Mouse (Mus musculus): ENCODE data around the gene Nme3. TPM values are rescaled to one million over a fixed set of nuclear protein-coding genes. Genes with fewer than 3 reads are reported as not detected.
"Not testable (repeated sequence)": the region's sequence is repeated elsewhere in the genome, so short reads cannot be mapped to it uniquely, and the experiment has no call there.

Gene Nme3
- polyA plus RNA-seq, 1 experiment from 2014 or later = 69.6 TPM

DNA sequence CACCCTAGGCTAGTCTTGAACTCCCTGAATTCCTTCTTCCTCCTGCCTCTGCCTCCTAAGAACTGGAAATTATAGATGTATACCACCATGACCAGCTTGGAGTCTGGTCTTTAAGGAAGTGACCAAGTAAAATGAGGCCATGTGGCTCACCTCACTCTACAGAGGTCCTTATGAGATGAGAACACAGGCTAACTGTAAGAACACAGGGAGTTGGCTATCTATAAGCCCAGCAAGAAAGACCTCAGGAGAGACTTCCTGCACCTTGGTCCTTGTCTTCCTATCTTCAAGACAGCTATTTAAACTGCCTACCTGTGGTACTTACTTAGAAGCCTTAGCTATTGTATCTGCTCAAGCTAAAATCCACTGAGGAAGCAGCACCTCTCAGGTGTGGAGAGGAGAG, 17.7 kb downstream of the Nme3 start:
- ATAC-seq (replicated peaks) = no peak
- Histone ChIP-seq H3K4me2 (replicated peaks) (no peak overlapping the region), H3K4me3 (no peak overlapping the region)

DNA sequence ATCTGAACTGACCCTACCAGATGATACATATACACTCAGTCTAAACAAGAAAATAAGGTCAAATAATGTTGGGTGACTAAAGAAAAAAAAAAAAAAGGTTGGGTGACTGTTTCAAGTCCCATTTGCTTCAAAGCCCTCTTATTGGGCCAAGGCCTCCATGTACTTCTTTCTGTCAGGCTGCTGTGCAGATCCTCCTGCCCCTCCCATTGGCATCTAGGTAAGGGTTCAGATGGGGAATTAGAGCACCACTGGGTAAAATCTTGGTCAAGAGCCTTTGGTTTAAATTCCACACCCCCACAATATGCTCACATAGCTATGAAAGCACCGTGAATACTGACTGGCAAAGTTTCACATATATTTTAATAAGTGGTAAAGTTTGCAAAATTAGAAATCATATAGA, 26.9 kb downstream of the Nme3 start:
- no peaks in the 10 kb centered on the region for H3K4me1 ChIP-seq
- H3K9ac ChIP-seq (replicated peaks) = no peak overlapping the region
- H3K27ac ChIP-seq (replicated peaks) = no peak overlapping the region
- H3K9me3 ChIP-seq = no peaks in the 10 kb centered on the region
- H3K36me3 ChIP-seq = peaks cover 96% of the 10 kb centered on the region
- no peak overlapping the region for H3K4me2 ChIP-seq (replicated peaks)
- H3K27me3 ChIP-seq = no peaks in the 10 kb centered on the region
- WGBS = 88% methylated on average over 1 of the region's 1 CpGs
- H3K4me3 ChIP-seq = no peak overlapping the region
- ATAC-seq (replicated peaks) = no peak

More for the DNA sequence above, 17.7 kb downstream of the Nme3 start:
- Histone ChIP-seq H3K36me3 (peaks cover 95% of the 10 kb centered on the region), H3K9ac (replicated peaks) (no peak overlapping the region), H3K27me3 (no peaks in the 10 kb centered on the region), H3K27ac (replicated peaks) (no peak overlapping the region), H3K4me1 (no peaks in the 10 kb centered on the region), H3K9me3 (no peaks in the 10 kb centered on the region)

DNA sequence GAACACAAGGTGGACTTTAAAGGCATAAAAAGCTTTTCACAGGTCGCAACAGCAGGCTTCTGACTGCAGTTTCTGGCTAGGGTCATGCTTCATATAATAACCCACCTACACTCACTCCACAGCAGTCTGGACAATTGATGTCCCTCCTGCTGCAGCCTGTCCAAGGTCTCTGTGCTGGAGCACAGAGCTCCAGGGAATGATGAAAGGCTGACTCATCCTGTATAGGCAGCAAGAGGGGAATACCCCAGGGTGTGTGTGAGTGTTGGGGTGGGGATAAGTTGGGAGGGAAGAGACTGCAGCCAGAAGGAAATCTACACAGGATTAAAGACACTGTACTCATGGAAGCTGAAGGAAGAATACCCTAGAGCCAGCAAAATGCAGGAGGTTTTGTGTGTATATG, 33.2 kb downstream of the Nme3 start:
- no peak for ATAC-seq (replicated peaks)
- Histone ChIP-seq H3K4me1 (peaks cover 15% of the 10 kb centered on the region), H3K36me3 (peaks cover 42% of the 10 kb centered on the region), H3K27ac (replicated peaks) (no peak overlapping the region), H3K27me3 (no peaks in the 10 kb centered on the region), H3K4me2 (replicated peaks) (no peak overlapping the region), H3K4me3 (no peak overlapping the region), H3K9ac (replicated peaks) (no peak overlapping the region), H3K9me3 (no peaks in the 10 kb centered on the region)
- 89% methylated on average over 1 of the region's 1 CpGs for WGBS

DNA sequence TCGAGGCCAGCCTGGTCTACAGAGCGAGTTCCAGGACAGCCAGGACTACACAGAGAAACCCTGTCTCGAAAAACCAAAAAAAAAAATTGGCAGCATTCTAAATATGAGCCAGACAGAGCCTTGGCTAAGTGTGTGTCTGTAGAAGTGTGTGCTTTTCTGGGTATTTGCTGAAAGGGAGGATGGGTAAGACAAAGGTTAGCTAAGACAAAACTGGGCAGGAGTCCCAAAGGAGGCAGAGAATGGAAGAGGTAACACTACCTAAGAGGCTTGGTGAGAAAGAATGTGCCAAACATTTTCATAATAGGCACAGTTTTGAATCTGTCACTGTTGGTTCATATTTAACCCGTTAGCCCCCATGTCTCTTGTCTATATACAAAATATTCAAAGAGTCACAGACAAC, 36.1 kb downstream of the Nme3 start:
- WGBS = 94% methylated on average over 4 of the region's 4 CpGs
- H3K27ac ChIP-seq (replicated peaks) = no peak overlapping the region
- no peak overlapping the region for H3K4me2 ChIP-seq (replicated peaks)
- ATAC-seq (replicated peaks) = no peak
- H3K4me1 ChIP-seq = peaks cover 32% of the 10 kb centered on the region
- H3K9ac ChIP-seq (replicated peaks) = no peak overlapping the region
- no peaks in the 10 kb centered on the region for H3K27me3 ChIP-seq
- H3K9me3 ChIP-seq = no peaks in the 10 kb centered on the region
- H3K36me3 ChIP-seq = peaks cover 14% of the 10 kb centered on the region
- H3K4me3 ChIP-seq = no peak overlapping the region

DNA sequence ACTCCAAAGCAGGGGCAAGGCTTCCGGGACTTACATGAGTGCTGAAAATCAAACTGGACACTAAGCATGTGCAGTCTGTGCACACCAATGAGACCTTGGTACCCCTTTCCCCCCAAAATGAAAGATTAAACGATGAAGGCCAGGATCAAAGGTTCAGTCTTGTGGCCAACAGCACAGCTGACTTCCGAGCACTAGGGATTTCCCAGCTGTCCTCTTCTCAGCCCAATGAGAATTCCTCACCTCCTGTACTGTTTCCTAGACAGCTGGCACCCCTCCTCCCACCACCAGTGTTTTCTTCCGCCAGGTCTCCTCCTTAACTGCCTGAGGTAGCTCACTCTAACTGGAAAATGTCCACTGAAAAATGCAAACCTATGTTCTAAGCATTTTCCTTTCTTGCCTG, 36.9 kb downstream of the Nme3 start:
- no peaks in the 10 kb centered on the region for H3K9me3 ChIP-seq
- WGBS = 86% methylated on average over 4 of the region's 4 CpGs
- no peak for ATAC-seq (replicated peaks)
- peaks cover 9% of the 10 kb centered on the region for H3K36me3 ChIP-seq
- H3K4me1 ChIP-seq = peaks cover 32% of the 10 kb centered on the region
- H3K27me3 ChIP-seq = no peaks in the 10 kb centered on the region
- no peak overlapping the region for H3K27ac ChIP-seq (replicated peaks)
- H3K4me2 ChIP-seq (replicated peaks) = no peak overlapping the region
- H3K9ac ChIP-seq (replicated peaks) = no peak overlapping the region
- H3K4me3 ChIP-seq = no peak overlapping the region

DNA sequence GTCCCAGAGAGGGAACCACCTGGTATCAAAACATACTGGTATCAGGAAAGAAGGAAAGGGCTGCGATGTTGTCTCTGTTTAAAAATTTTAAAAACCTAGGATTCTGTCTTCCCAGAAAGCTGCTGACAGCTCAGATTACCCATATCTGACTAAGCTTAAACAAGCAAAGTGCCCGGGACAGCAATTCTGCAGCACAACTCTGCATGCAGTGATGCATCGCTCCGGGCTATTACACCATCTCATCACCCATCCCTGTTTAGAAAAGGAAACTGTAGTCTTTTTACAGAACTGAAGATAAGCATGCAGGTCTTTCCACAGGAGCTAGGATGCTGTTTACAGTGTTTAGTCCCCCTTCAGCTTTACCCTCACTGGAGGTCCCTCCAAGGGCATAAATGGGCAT, 38.6 kb downstream of the Nme3 start:
- Histone ChIP-seq H3K27ac (replicated peaks) (no peak overlapping the region), H3K27me3 (no peaks in the 10 kb centered on the region), H3K9me3 (no peaks in the 10 kb centered on the region), H3K36me3 (peaks cover 9% of the 10 kb centered on the region), H3K9ac (replicated peaks) (peak overlapping the region; percentile 91), H3K4me2 (replicated peaks) (peak overlapping the region; percentile 90), H3K4me1 (peaks cover 32% of the 10 kb centered on the region), H3K4me3 (peak overlapping the region; percentile 84)
- WGBS = 89% methylated on average over 4 of the region's 4 CpGs
- no peak for ATAC-seq (replicated peaks)

DNA sequence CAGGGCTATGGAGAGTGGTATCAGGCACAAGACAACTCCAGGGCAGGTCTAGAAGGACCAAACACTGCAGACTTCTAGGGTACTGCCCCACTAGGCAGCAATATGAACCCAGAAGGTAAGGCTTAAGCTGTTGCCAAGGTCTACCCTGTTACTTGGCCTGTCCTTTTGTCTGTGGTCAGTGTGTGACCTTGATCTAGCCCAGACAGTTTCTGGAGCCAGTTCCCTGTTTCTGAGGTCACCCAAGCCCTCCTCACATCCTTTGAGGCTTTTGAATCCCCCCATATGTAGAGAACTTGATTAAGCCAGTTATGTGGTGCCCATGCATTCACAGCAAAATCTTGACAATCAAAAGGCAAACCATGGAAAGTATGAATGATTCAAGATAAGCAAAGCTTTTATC, 39.4 kb downstream of the Nme3 start:
- peaks cover 32% of the 10 kb centered on the region for H3K4me1 ChIP-seq
- H3K27me3 ChIP-seq = no peaks in the 10 kb centered on the region
- no peaks in the 10 kb centered on the region for H3K9me3 ChIP-seq
- peaks cover 9% of the 10 kb centered on the region for H3K36me3 ChIP-seq
- H3K4me2 ChIP-seq (replicated peaks) = peak overlapping the region; percentile 90
- H3K9ac ChIP-seq (replicated peaks) = peak overlapping the region; percentile 91
- ATAC-seq (replicated peaks) = no peak
- H3K27ac ChIP-seq (replicated peaks) = no peak overlapping the region
- peak overlapping the region; percentile 84 for H3K4me3 ChIP-seq

DNA sequence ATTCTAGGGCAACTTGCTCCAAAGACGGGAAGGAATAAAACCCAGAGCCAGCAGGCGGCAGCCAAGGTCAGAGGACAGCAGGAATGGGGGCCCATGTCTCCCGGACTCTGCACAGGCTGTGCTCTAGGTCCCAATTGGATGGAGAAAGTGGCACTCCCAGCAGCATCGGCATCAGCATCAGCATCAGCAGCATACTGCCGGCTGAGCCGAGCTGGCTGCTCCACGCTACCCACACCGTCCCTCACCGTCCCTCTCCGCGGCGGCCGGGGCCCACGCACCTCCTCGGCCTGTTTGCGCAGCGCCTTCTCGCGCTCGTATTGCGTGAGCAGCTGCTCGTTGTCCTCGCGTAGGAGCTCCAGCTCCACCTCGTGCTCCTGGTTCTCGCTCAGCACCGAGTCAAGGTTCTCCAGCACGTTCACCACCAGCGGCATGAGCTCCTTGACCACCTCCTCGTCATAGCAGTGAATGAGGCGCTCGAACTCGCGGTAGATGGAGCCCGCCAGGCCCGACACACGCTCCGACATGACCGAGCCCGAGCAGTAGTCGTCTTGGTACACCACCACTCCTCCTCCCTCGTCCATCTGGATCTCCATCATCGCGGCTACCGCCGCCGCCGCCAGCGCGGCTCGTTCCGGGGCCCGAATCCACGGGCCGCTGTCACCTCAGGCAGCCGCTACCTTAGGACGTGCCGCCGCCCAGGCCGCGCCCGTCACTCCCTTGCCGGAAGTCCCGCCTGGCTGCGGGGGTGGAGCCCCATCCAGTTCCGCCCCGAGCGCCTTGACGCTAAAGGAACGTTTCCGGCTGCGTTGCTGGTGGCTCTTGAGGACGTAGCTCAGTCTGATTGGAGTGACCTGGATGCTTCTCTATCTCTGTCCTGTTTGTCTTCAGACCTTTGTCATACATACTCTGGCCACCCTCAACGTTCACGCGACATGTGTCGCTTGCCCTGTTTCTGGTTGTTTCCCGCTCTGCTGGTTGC, 40.2 kb downstream of the Nme3 start, which contains the start of gene Mapk8ip3:
Gene Mapk8ip3, minus strand, starts transcription at position 719 of the 979 bp plus-strand sequence.
- H3K9ac ChIP-seq (replicated peaks) = peak within 1 kb of the TSS; percentile 91
- ATAC-seq (replicated peaks) = peak; percentile 99
- H3K9me3 ChIP-seq = no peaks in the 10 kb centered on the region
- peaks cover 9% of the 10 kb centered on the region for H3K36me3 ChIP-seq
- H3K4me3 ChIP-seq = peak within 1 kb of the TSS; percentile 84
- no peaks in the 10 kb centered on the region for H3K27me3 ChIP-seq
- H3K4me2 ChIP-seq (replicated peaks) = peak within 1 kb of the TSS; percentile 90
- WGBS = under 1% methylated on average over 78 of the region's 78 CpGs
- H3K27ac ChIP-seq (replicated peaks) = peak within 1 kb of the TSS; percentile 93
- H3K4me1 ChIP-seq = peaks cover 32% of the 10 kb centered on the region

DNA sequence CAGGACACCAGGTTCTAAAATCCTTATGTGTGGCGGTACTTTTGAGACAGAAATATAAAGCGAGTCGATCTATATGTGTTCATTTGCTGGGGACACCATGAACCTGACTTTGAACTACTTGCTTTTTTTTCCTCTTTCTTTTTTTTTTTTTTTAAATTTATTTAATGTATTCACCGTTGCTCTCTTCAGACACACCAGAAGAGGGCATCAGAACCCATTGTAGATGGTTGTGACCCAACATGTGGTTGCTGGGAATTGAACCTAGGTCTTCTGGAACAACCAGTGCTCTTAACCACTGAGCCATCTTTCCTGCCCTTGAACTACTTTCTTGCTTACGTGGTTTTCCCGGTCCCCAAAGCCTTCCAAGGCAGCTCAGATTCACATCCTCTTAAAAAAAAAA, 41.0 kb downstream of the Nme3 start:
- ATAC-seq (replicated peaks) = no peak
- Histone ChIP-seq H3K27ac (replicated peaks) (peak overlapping the region; percentile 93), H3K27me3 (no peaks in the 10 kb centered on the region), H3K36me3 (peaks cover 6% of the 10 kb centered on the region; the same call in 1 of the 2 replicates), H3K4me1 (peaks cover 32% of the 10 kb centered on the region), H3K4me2 (replicated peaks) (peak overlapping the region; percentile 90), H3K4me3 (peak overlapping the region; percentile 84), H3K9me3 (no peaks in the 10 kb centered on the region), H3K9ac (replicated peaks) (peak overlapping the region; percentile 91)
- WGBS = 42% methylated on average over 6 of the region's 6 CpGs

DNA sequence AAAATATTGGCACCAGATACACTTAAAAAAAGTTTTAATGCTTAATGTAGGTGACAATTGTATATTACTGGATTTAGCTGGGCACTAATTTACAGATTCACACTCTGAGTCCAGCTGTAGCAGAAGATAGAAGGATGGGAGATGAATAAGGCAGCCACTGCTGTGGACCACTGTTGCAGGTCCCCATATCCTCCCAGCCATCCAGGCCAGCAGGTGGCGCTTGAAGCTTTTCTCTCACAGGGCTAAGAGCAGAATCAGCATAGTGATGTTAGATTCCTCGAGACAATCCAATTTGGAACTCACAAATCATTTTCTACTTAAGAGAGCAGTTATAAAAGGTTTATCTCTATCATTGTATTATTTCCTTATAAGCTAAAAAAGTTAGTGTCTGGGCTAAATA, 46.2 kb downstream of the Nme3 start:
- H3K36me3 ChIP-seq = peaks cover 37% of the 10 kb centered on the region
- H3K9me3 ChIP-seq; H3K4me2 ChIP-seq (replicated peaks); H3K9ac ChIP-seq (replicated peaks); H3K4me3 ChIP-seq; H3K27me3 ChIP-seq; H3K4me1 ChIP-seq; ATAC-seq (replicated peaks); H3K27ac ChIP-seq (replicated peaks): not testable (repeated sequence)
- WGBS = 12% methylated on average over 2 of the region's 2 CpGs

DNA sequence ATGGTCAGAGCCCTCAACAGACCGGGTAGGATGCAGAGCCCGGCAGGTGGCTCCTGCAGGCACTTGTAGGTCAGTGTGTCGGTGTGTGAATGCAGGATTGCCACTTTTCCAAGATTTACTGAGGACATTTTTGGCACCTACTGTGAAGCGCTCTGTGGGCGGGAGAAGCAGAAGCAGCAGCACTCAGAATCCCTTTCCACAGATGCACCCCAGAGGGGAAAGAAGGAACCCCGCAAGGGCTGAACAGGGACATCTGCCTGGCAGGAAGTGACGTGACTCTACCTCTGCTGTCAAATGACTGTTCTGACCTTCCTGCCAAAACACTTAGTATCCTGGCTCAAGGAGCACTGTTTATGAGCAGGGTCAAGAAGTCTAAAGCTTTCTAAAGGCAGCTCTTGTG, 46.7 kb downstream of the Nme3 start:
- WGBS = 92% methylated on average over 7 of the region's 7 CpGs
- Histone ChIP-seq H3K4me1 (no peaks in the 10 kb centered on the region), H3K27me3 (no peaks in the 10 kb centered on the region), H3K4me2 (replicated peaks) (no peak overlapping the region), H3K9ac (replicated peaks) (no peak overlapping the region), H3K36me3 (peaks cover 43% of the 10 kb centered on the region), H3K4me3 (no peak overlapping the region), H3K9me3 (no peaks in the 10 kb centered on the region), H3K27ac (replicated peaks) (no peak overlapping the region)
- no peak for ATAC-seq (replicated peaks)

DNA sequence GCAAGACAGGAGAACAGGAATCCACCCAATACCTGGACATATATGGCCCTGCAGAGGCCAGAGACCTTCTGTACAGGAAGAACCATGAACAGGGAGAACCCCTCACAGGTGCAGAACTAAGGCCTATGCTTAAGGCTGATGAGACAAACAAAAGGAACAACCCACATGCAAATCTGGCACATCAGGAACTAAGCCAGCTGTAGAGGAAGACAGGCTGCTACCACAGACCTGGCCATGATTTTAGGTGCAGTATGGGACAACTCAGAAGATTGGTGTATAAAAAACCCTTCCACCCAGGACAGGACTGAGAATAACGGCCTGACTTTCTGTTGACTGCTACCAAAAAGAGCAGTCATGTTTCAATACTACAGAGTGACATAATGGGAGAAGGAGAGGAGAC, 47.3 kb downstream of the Nme3 start:
- peaks cover 49% of the 10 kb centered on the region for H3K36me3 ChIP-seq
- H3K4me1 ChIP-seq; H3K9me3 ChIP-seq; H3K4me2 ChIP-seq (replicated peaks); H3K9ac ChIP-seq (replicated peaks); H3K27ac ChIP-seq (replicated peaks); H3K27me3 ChIP-seq; ATAC-seq (replicated peaks); H3K4me3 ChIP-seq: not testable (repeated sequence)
- WGBS = 84% methylated on average over 1 of the region's 1 CpGs
